Mouse (Mus musculus): ENCODE measurements at regions not wholly inside any gene's neighbourhood (a gene's known extent, or its start where the extent isn't known, plus 50 kb on each side); places are given as distances from the start of the nearest gene placed in this dataset.

DNA sequence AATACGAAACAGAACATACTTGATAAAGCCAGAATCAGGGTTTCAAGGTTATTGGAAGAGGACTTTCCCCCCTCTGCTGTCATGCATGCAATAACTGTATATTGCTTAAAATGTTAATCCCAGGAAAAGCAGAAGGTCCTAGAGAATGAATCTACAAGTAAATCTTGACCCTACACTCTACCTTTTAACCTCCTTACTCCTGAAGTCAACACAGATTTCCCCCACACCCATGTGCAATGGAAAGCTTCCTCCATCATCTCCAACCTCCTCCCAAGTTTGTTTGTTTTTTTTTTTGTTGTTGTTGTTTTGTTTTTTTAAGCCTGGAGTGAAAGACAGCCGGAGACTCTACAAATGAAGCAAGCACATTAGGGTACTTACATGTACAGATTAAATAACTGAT lies 55.9 kb upstream of the Ifne start:
- Histone ChIP-seq H3K27ac (ENCODE audit: control insufficient read depth, insufficient read depth, low read depth, low read length) (no peak overlapping the region), H3K4me1 (ENCODE audit: control insufficient read depth, insufficient read depth, low read length) (peaks cover 6% of the 10 kb centered on the region), H3K27me3 (ENCODE audit: control insufficient read depth, insufficient read depth, low read length) (no peaks in the 10 kb centered on the region), H3K36me3 (ENCODE audit: control insufficient read depth, insufficient read depth, low read length) (no peaks in the 10 kb centered on the region), H3K4me3 (ENCODE audit: control insufficient read depth, low read depth, low read length) (no peak overlapping the region)
- no peak for TF ChIP-seq CTCF (IDR thresholded peaks at IDR 0.05; ENCODE audit: control insufficient read depth, insufficient read depth, insufficient replicate concordance, low read depth, low read length)

DNA sequence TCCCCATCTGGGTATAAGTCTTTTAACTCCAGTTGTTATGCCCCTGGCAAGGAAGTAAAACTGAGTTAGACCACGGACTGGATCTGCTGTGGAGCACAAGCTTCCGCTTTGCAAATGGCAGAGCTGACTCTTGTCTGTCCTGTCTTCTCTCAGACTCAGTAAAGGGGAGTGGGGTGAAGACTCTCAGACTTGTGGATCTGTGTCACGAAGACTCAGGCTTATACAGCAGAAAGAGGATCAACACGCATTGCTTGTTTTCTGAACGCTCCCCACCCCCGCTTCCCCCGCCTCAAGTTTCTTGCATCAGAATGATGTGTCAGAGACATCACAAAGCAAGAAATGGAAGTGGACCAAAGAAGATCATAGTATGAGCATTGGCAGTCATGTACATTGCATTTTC lies 55.3 kb upstream of the Ifne start:
- no peak for TF ChIP-seq POLR2A (IDR thresholded peaks at IDR 0.05; ENCODE audit: control insufficient read depth, low read depth, low read length)
- H3K27me3 ChIP-seq (ENCODE audit: control insufficient read depth, insufficient read depth, low read length) = no peaks in the 10 kb centered on the region
- H3K4me3 ChIP-seq (ENCODE audit: control insufficient read depth, low read depth, low read length) = no peak overlapping the region
- peaks cover 6% of the 10 kb centered on the region for H3K4me1 ChIP-seq (ENCODE audit: control insufficient read depth, insufficient read depth, low read length)
- H3K27ac ChIP-seq (ENCODE audit: control insufficient read depth, insufficient read depth, low read depth, low read length) = no peak overlapping the region
- no peaks in the 10 kb centered on the region for H3K36me3 ChIP-seq (ENCODE audit: control insufficient read depth, insufficient read depth, low read length)

DNA sequence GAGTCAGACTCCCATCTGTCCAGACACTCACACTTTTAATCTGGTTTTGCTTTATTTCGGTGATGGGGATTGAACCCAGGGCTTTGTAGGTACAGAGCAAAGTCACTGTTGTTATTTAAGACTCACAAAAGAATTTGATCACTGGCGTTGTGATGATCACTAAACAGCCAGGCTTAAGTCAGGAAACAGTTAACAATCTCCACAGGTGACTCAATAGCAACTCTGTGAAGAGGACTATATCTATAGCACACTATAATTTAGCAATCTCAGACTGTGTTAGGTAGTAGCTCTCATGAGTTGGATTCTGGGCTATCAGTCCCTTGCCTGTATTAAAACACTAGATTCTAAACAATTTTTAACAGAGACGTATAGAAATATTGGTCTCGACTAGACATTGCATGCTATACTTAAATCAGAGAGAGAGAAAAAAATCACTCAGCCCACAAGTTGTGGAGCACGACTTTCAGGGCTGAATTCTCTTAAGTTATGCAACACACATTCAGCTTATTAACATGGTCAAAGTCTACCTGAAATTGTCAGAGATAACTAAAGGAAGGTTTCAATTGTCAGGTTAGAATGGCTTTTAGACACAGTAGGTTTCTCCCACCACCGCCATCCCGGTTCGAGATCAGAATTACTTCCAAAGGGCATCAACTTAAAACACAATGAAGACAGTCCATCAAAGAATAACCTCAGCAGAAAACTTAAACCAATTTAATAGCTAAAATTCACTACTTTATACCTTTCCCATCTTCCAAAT lies 54.4 kb upstream of the Ifne start:
- Histone ChIP-seq H3K4me3 (ENCODE audit: control insufficient read depth, low read depth, low read length) (no peak overlapping the region), H3K27ac (ENCODE audit: control insufficient read depth, insufficient read depth, low read depth, low read length) (no peak overlapping the region), H3K36me3 (ENCODE audit: control insufficient read depth, insufficient read depth, low read length) (no peaks in the 10 kb centered on the region), H3K27me3 (ENCODE audit: control insufficient read depth, insufficient read depth, low read length) (no peaks in the 10 kb centered on the region), H3K4me1 (ENCODE audit: control insufficient read depth, insufficient read depth, low read length) (peaks cover 6% of the 10 kb centered on the region)
- TF ChIP-seq CTCF (IDR thresholded peaks at IDR 0.05; ENCODE audit: control insufficient read depth, insufficient read depth, insufficient replicate concordance, low read depth, low read length) (no peak), POLR2A (IDR thresholded peaks at IDR 0.05; ENCODE audit: control insufficient read depth, low read depth, low read length) (no peak)

DNA sequence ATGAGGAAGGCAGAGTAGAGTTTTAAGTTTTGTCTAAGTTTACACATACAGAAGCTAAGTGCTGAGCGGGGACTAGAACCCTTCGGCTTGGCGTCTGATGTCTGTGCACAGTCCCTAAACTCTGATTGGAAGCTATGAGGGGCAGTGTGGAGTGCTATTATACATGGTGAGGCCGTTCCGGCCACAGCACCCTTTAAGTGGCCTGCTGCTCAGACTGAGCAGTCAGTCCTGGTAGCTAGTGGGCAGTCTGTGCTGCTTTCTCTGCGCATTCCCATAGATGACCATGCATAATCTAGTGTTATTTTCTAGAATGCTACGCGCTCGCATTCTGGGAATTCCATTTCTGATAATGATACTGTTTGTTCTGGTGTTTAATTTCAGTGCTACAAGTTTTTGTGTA lies 51.2 kb upstream of the Ifne start:
- TF ChIP-seq CTCF (IDR thresholded peaks at IDR 0.05; ENCODE audit: control insufficient read depth, insufficient read depth, insufficient replicate concordance, low read depth, low read length) (no peak), POLR2A (IDR thresholded peaks at IDR 0.05; ENCODE audit: control insufficient read depth, low read depth, low read length) (no peak)
- H3K4me1 ChIP-seq (ENCODE audit: control insufficient read depth, insufficient read depth, low read length) = no peaks in the 10 kb centered on the region
- no peak overlapping the region for H3K4me3 ChIP-seq (ENCODE audit: control insufficient read depth, low read depth, low read length)
- no peaks in the 10 kb centered on the region for H3K27me3 ChIP-seq (ENCODE audit: control insufficient read depth, insufficient read depth, low read length)
- no peaks in the 10 kb centered on the region for H3K36me3 ChIP-seq (ENCODE audit: control insufficient read depth, insufficient read depth, low read length)
- no peak overlapping the region for H3K27ac ChIP-seq (ENCODE audit: control insufficient read depth, insufficient read depth, low read depth, low read length)

Data from testis, adult 2 months (tissue).